Mouse (Mus musculus) gastrocnemius, postnatal 25 days (tissue): ENCODE measurements around the gene Il22ra1. TPM values are rescaled to one million over a fixed set of nuclear protein-coding genes. Genes with fewer than 3 reads are reported as not detected.

Source experiments
- DNase-seq: peaks from one replicate; pipeline ENCODE4 v3.0.0; 2022
- total RNA-seq, 2 experiments: library from RNA; stranded (reverse); gene quantifications; 1 replicate in 1 of 2; 2 replicates in 1 of 2; pipeline ENCODE4 v1.2.3; 2021

The Il22ra1 gene
- total RNA-seq, 2 experiments from 2014 or later: 0.11 TPM; not detected in 1

GRCm38 (mm10) chr4:135736903-135737302 is 8.9 kb downstream of the Il22ra1 start:
- no peak for DNase-seq

GRCm38 (mm10) chr4:135738237-135738636 is 10.3 kb downstream of the Il22ra1 start:
- no peak for DNase-seq

- DNase-seq: no peak
Observed at GRCm38 (mm10) chr4:135739148-135739547, 11.2 kb downstream of the Il22ra1 start.

- DNase-seq: no peak
Observed at GRCm38 (mm10) chr4:135739672-135740071, 11.7 kb downstream of the Il22ra1 start.

GRCm38 (mm10) chr4:135743520-135743919 is 15.5 kb downstream of the Il22ra1 start:
- no peak for DNase-seq

- no peak for DNase-seq
Observed at GRCm38 (mm10) chr4:135744726-135745448, 16.9 kb downstream of the Il22ra1 start.

- peak; percentile 45 for DNase-seq
Observed at GRCm38 (mm10) chr4:135745613-135746012, 17.6 kb downstream of the Il22ra1 start.

GRCm38 (mm10) chr4:135750896-135751295 is 22.9 kb downstream of the Il22ra1 start:
- no peak for DNase-seq

GRCm38 (mm10) chr4:135752106-135752778 is 24.3 kb downstream of the Il22ra1 start:
- DNase-seq: no peak

- no peak for DNase-seq
Observed at GRCm38 (mm10) chr4:135752779-135753164, 24.8 kb downstream of the Il22ra1 start.

GRCm38 (mm10) chr4:135758331-135758730 is 30.4 kb downstream of the Il22ra1 start:
- DNase-seq: no peak

GRCm38 (mm10) chr4:135758825-135759224 is 30.9 kb downstream of the Il22ra1 start:
- DNase-seq: no peak

- peak; percentile 21 for DNase-seq
Observed at GRCm38 (mm10) chr4:135759356-135759976, 31.5 kb downstream of the Il22ra1 start, which contains the start of gene Myom3. Gene Myom3 (plus strand): TSS chr4:135759715.

GRCm38 (mm10) chr4:135761048-135761447 is 33.1 kb downstream of the Il22ra1 start:
- DNase-seq: peak; percentile 48

- DNase-seq: no peak
Observed at GRCm38 (mm10) chr4:135761569-135761968, 33.6 kb downstream of the Il22ra1 start.

GRCm38 (mm10) chr4:135762251-135762906 is 34.4 kb downstream of the Il22ra1 start:
- peak; percentile 70 for DNase-seq

- no peak for DNase-seq
Observed at GRCm38 (mm10) chr4:135764700-135765099, 36.7 kb downstream of the Il22ra1 start.

GRCm38 (mm10) chr4:135765707-135766106 is 37.7 kb downstream of the Il22ra1 start:
- no peak for DNase-seq

- DNase-seq: peak; percentile 50
Observed at GRCm38 (mm10) chr4:135766976-135767375, 39.0 kb downstream of the Il22ra1 start.

GRCm38 (mm10) chr4:135768572-135769526 is 40.9 kb downstream of the Il22ra1 start:
- peak; percentile 56 for DNase-seq

GRCm38 (mm10) chr4:135770611-135771305 is 42.8 kb downstream of the Il22ra1 start:
- no peak for DNase-seq
